Mouse (Mus musculus): Measurements from ENCODE around the gene Rexo5. TPM values are rescaled to one million over a fixed set of nuclear protein-coding genes. Genes with fewer than 3 reads are reported as not detected.
A peak's percentile ranks its signal among the peaks of the same experiment; 100 is the strongest.

Gene Rexo5
- total and polyA plus RNA-seq, 3 experiments, result 0.75 to 3.3 (median 1.2) TPM

- intact Hi-C loops (cut with DNase I), result no loop called here
- peaks cover 17% of the 10 kb centered on the region for H3K36me3 ChIP-seq (ENCODE audit: control insufficient read depth, insufficient read depth, low read length)
Observed at GRCm38 (mm10) chr7:119862167-119862566, 68.4 kb downstream of the Rexo5 start.

GRCm38 (mm10) chr7:119864500-119864899 is 70.7 kb downstream of the Rexo5 start:
- intact Hi-C loops (cut with DNase I), result no loop called here
- H3K9ac ChIP-seq (ENCODE audit: low read depth, low read length), result no peak overlapping the region
- peaks cover 7% of the 10 kb centered on the region for H3K4me1 ChIP-seq (ENCODE audit: control insufficient read depth, insufficient read depth, low read length)
- H3K4me3 ChIP-seq, result no peak overlapping the region
- WGBS, result 72% methylated on average over 5 of the region's 5 CpGs
- H3K27ac ChIP-seq, result no peak overlapping the region
- no peaks in the 10 kb centered on the region for H3K27me3 ChIP-seq (ENCODE audit: control insufficient read depth, insufficient read depth, low read length)
- peaks cover 17% of the 10 kb centered on the region for H3K36me3 ChIP-seq (ENCODE audit: control insufficient read depth, insufficient read depth, low read length)
- no peak for DNase-seq
- H3K79me2 ChIP-seq (replicated peaks; ENCODE audit: control insufficient read depth, insufficient read depth, low read length), result no peaks in the 10 kb centered on the region
- TF ChIP-seq EP300 (IDR thresholded peaks at IDR 0.05; ENCODE audit: insufficient read depth, low read depth, low read length), result no peak
- TF ChIP-seq CTCF (IDR thresholded peaks at IDR 0.05), result no peak
- no peak for TF ChIP-seq POLR2A (IDR thresholded peaks at IDR 0.05; ENCODE audit: insufficient read depth, low read depth, low read length)

More at GRCm38 (mm10) chr7:119862167-119862566, 68.4 kb downstream of the Rexo5 start:
- Histone ChIP-seq H3K9ac (ENCODE audit: low read depth, low read length) (no peak overlapping the region), H3K27me3 (ENCODE audit: control insufficient read depth, insufficient read depth, low read length) (no peaks in the 10 kb centered on the region), H3K4me3 (no peak overlapping the region), H3K27ac (peak overlapping the region; percentile 69), H3K4me1 (ENCODE audit: control insufficient read depth, insufficient read depth, low read length) (peaks cover 7% of the 10 kb centered on the region), H3K79me2 (replicated peaks; ENCODE audit: control insufficient read depth, insufficient read depth, low read length) (no peaks in the 10 kb centered on the region)
- 51% methylated on average over 1 of the region's 1 CpGs for WGBS
- no peak for DNase-seq
- TF ChIP-seq POLR2A (IDR thresholded peaks at IDR 0.05; ENCODE audit: insufficient read depth, low read depth, low read length), result no peak
- TF ChIP-seq CTCF (IDR thresholded peaks at IDR 0.05), result no peak
- no peak for TF ChIP-seq EP300 (IDR thresholded peaks at IDR 0.05; ENCODE audit: insufficient read depth, low read depth, low read length)

DNA sequence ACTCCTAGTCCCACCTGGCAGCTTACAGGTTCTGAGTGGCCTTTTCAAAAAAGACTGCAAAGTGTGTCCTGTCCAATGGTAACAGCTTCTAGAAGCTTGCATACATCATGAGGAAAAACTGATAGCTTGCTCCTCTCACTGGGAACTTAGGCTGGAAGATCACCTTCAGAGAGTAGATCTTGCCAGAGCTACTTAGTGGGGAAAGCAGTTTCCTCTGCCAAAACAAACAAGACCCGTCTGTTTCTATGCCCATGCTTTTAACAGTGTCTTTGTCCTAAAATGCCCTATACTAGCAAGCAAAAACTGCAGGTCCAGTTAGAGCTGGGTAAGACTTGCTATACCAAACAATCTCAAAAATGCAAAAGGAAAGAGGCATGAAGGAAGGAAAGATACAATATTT is 72.3 kb downstream of the Rexo5 start:
- no peak for DNase-seq
- no peak overlapping the region for H3K9ac ChIP-seq (ENCODE audit: low read depth, low read length)
- 6% methylated on average over 1 of the region's 1 CpGs for WGBS
- peaks cover 14% of the 10 kb centered on the region for H3K36me3 ChIP-seq (ENCODE audit: control insufficient read depth, insufficient read depth, low read length)
- TF ChIP-seq CTCF (IDR thresholded peaks at IDR 0.05), result no peak
- TF ChIP-seq POLR2A (IDR thresholded peaks at IDR 0.05; ENCODE audit: insufficient read depth, low read depth, low read length), result no peak
- no peak for TF ChIP-seq EP300 (IDR thresholded peaks at IDR 0.05; ENCODE audit: insufficient read depth, low read depth, low read length)
- H3K27me3 ChIP-seq (ENCODE audit: control insufficient read depth, insufficient read depth, low read length), result no peaks in the 10 kb centered on the region
- H3K4me1 ChIP-seq (ENCODE audit: control insufficient read depth, insufficient read depth, low read length), result peaks cover 5% of the 10 kb centered on the region
- intact Hi-C loops (cut with DNase I), result no loop called here
- no peaks in the 10 kb centered on the region for H3K79me2 ChIP-seq (replicated peaks; ENCODE audit: control insufficient read depth, insufficient read depth, low read length)
- no peak overlapping the region for H3K4me3 ChIP-seq
- H3K27ac ChIP-seq, result peak overlapping the region; percentile 36

DNA sequence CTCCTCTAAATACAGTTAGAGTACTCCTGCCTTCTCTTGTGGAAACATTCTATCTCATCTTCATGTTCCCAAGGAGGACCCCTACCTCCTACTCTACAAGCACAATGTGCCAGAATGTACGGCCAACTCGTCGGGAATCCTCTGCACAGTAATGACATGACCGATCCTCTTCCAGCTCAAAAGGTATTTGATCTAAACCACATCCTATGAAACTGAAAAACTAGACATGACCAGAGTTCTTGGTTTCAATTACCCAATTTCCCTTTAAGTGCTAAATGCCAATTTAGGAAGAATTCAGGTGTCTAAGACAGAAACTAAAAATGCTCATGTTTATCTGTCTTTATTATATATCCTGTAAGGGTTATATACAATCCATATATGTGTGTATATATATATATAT is 78.4 kb downstream of the Rexo5 start:
- Histone ChIP-seq H3K79me2 (replicated peaks; ENCODE audit: control insufficient read depth, insufficient read depth, low read length) (no peaks in the 10 kb centered on the region), H3K4me1 (ENCODE audit: control insufficient read depth, insufficient read depth, low read length) (peaks cover 4% of the 10 kb centered on the region; the same call in 1 of the 2 replicates), H3K27me3 (ENCODE audit: control insufficient read depth, insufficient read depth, low read length) (no peaks in the 10 kb centered on the region), H3K9ac (ENCODE audit: low read depth, low read length) (no peak overlapping the region), H3K36me3 (ENCODE audit: control insufficient read depth, insufficient read depth, low read length) (peaks cover 5% of the 10 kb centered on the region), H3K27ac (no peak overlapping the region), H3K4me3 (no peak overlapping the region)
- intact Hi-C loops (cut with DNase I), result no loop called here
- WGBS, result 90% methylated on average over 4 of the region's 4 CpGs
- TF ChIP-seq EP300 (IDR thresholded peaks at IDR 0.05; ENCODE audit: insufficient read depth, low read depth, low read length) (no peak), CTCF (IDR thresholded peaks at IDR 0.05) (no peak), POLR2A (IDR thresholded peaks at IDR 0.05; ENCODE audit: insufficient read depth, low read depth, low read length) (no peak)
- no peak for DNase-seq

GRCm38 (mm10) chr7:119873050-119873449 is 79.2 kb downstream of the Rexo5 start:
- H3K27ac ChIP-seq, result no peak overlapping the region
- H3K9ac ChIP-seq (ENCODE audit: low read depth, low read length), result no peak overlapping the region
- peaks cover 4% of the 10 kb centered on the region; the same call in 1 of the 2 replicates for H3K4me1 ChIP-seq (ENCODE audit: control insufficient read depth, insufficient read depth, low read length)
- TF ChIP-seq POLR2A (IDR thresholded peaks at IDR 0.05; ENCODE audit: insufficient read depth, low read depth, low read length) (no peak), EP300 (IDR thresholded peaks at IDR 0.05; ENCODE audit: insufficient read depth, low read depth, low read length) (no peak), CTCF (IDR thresholded peaks at IDR 0.05) (no peak)
- H3K4me3 ChIP-seq, result no peak overlapping the region
- no peak for DNase-seq
- H3K79me2 ChIP-seq (replicated peaks; ENCODE audit: control insufficient read depth, insufficient read depth, low read length), result no peaks in the 10 kb centered on the region
- WGBS, result 65% methylated on average over 2 of the region's 2 CpGs
- intact Hi-C loops (cut with DNase I), result no loop called here
- H3K27me3 ChIP-seq (ENCODE audit: control insufficient read depth, insufficient read depth, low read length), result no peaks in the 10 kb centered on the region
- H3K36me3 ChIP-seq (ENCODE audit: control insufficient read depth, insufficient read depth, low read length), result peaks cover 5% of the 10 kb centered on the region

DNA sequence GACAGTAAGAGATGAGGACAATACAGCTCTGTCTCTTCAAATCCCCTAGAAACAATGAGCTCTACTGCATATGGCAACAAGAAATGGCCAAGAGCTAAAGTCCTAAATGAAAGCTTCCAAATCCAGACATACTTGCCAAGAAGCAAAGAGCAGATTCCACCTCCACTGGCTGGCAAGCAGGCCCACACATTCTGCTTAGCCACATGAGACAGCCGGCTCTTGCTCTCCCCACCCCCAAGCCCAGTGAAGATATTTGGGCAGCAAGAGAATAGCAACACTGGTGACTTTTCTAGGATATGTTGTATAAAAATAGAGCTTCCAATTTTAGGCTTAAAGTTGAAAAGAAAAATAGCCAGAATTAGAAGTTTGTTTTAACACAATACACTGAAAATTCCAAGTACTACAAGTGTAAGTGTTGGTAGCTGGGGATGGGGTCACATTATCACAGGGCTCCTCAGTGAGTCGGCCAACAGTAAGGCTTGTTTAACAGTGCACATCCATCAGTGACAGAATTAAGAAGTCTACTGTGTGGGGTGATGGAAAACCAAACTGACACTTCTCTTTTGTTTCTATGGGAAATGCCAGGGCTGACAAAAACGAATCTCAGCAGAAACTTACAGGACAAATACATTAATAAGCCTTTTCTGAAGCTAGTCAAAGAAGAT is 82.1 kb downstream of the Rexo5 start:
- intact Hi-C loops (cut with DNase I), result no loop called here
- H3K36me3 ChIP-seq (ENCODE audit: control insufficient read depth, insufficient read depth, low read length), result peaks cover 6% of the 10 kb centered on the region
- no peak overlapping the region for H3K4me3 ChIP-seq
- H3K27ac ChIP-seq, result no peak overlapping the region; the same call in 1 of the 2 replicates
- H3K9ac ChIP-seq (ENCODE audit: low read depth, low read length), result no peak overlapping the region
- H3K79me2 ChIP-seq (replicated peaks; ENCODE audit: control insufficient read depth, insufficient read depth, low read length), result no peaks in the 10 kb centered on the region; the same call in 1 of the 2 replicates
- TF ChIP-seq EP300 (IDR thresholded peaks at IDR 0.05; ENCODE audit: insufficient read depth, low read depth, low read length) (no peak), CTCF (IDR thresholded peaks at IDR 0.05) (no peak), POLR2A (IDR thresholded peaks at IDR 0.05; ENCODE audit: insufficient read depth, low read depth, low read length) (no peak)
- peaks cover 5% of the 10 kb centered on the region for H3K4me1 ChIP-seq (ENCODE audit: control insufficient read depth, insufficient read depth, low read length)
- H3K27me3 ChIP-seq (ENCODE audit: control insufficient read depth, insufficient read depth, low read length), result no peaks in the 10 kb centered on the region
- DNase-seq, result peak in 1 of 2 experiments; percentile 43
- WGBS, result 42% methylated on average over 3 of the region's 3 CpGs

Measured in heart, adult 2 months (tissue).